Mouse (Mus musculus) right cerebral cortex, postnatal 25 days (tissue): ENCODE measurements around the gene Dtnb.
A peak's percentile ranks its signal among the peaks of the same experiment; 100 is the strongest.

Source experiments
- DNase-seq: peaks from one replicate; pipeline ENCODE4 v3.0.0; 2022

The Dtnb gene

GRCm38 (mm10) chr12:3572581-3573397 lies 608 bp downstream of the Dtnb start:
- DNase-seq: peak; percentile 67

- no peak for DNase-seq
Measured at GRCm38 (mm10) chr12:3573410-3573809, 1.2 kb downstream of the Dtnb start.

DNA sequence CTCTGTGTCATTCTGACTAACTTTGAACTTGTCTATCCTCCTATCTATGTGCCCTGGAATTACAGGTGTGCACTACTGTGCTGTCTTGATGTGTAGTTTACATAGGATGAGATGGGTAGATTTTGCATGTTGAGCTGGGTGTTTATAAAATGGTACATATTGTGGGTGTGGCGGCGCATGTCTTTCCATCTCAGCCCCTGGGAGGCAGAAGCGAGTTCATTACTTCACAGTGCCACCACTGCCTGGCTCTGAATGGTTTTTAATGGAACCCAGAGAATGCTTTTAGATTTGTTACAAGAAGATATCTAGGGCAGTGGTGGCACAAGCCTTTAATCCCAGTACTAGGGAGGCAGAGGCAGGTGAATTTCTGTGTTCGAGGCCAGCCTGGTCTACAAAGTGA lies 2.5 kb downstream of the Dtnb start:
- DNase-seq: no peak

- DNase-seq: no peak
Measured at GRCm38 (mm10) chr12:3579958-3580530, 7.9 kb downstream of the Dtnb start.

- no peak for DNase-seq
Measured at GRCm38 (mm10) chr12:3582604-3583003, 10.4 kb downstream of the Dtnb start.

GRCm38 (mm10) chr12:3585525-3585924 lies 13.3 kb downstream of the Dtnb start:
- no peak for DNase-seq

GRCm38 (mm10) chr12:3587010-3587409 lies 14.8 kb downstream of the Dtnb start:
- DNase-seq: no peak

DNA sequence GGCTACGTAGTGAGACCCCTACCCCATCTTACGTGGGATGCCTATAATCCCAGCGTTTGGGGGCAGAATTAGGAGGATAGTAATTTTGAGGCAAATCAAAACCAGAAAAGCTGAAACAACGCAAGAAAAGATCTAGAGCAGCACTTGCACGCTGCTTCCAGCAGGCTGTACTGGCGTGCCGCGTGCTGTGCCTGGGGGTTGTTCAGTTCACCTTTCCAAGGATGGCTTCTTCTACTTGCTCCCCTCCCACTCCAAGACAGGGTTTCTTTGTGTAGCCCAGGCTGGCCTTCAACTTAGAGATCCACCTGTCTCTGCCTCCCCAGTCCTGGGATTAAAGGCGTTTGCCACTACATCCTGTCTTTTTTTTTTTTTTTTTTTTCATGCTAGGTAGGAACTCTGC lies 17.9 kb downstream of the Dtnb start:
- no peak for DNase-seq

GRCm38 (mm10) chr12:3591595-3591994 lies 19.4 kb downstream of the Dtnb start:
- DNase-seq: no peak

GRCm38 (mm10) chr12:3602786-3603185 lies 30.6 kb downstream of the Dtnb start:
- DNase-seq: no peak

GRCm38 (mm10) chr12:3606202-3606601 lies 34.0 kb downstream of the Dtnb start:
- no peak for DNase-seq

DNA sequence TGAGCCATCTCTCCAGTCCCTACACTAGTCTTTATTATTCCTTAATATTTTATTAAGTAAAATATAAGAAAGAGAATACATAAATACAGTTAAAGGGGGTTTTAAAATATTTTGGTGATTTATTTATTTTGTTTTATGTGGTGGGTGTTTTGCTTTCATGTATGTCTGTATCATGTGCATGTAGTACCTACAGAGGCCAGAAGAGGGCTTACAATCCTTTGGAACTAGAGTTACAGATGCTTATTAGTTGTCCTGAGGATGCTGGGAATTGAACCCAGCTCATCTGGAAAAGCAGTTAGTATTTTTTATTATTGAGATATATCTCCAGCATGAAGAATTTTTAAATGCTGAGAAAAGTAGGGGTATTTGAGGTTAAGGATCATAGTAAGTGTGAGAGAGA lies 37.6 kb downstream of the Dtnb start:
- DNase-seq: no peak

DNA sequence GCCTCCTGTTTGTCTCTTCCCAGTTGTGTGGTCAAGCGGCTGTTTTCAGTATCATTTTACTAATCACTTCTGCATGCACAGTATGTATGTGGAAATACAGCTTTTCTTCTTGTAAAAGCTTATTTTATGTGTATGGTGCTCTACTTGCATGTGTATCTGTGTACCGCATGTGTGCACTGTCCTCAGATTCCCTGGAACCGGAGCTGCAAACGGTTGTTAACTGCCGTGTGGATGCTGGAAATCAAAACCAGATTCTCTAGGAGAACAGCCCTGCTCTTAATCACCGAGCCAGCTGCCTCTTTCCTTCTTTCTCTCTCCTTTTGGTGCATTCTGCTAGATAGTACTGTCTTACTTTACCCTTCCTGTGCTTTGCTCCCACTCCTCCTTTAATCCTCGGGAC lies 39.7 kb downstream of the Dtnb start:
- DNase-seq: no peak

GRCm38 (mm10) chr12:3615041-3615440 lies 42.9 kb downstream of the Dtnb start:
- no peak for DNase-seq

GRCm38 (mm10) chr12:3618144-3619020 lies 46.2 kb downstream of the Dtnb start:
- DNase-seq: no peak

GRCm38 (mm10) chr12:3619021-3619367 lies 46.8 kb downstream of the Dtnb start:
- no peak for DNase-seq

DNA sequence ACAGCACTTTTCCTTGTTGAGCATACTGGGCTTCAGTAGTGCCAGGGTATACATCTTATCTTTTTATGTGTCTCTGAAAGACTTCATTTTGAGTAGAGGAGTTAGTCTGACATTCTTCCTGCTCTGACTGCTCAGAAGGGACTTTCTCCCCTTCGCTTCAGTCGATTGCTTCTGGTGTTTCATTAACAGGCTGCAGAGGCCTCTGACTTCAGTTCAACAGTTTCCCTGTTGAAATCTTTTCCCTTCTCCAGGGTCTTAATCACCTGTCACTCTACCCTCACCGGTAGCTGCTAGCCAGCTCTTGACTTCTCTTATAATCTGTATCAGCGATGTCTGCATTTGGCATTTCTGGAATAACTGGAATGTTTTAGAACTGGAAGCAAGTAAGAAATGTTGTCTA lies 54.7 kb downstream of the Dtnb start:
- no peak for DNase-seq

DNA sequence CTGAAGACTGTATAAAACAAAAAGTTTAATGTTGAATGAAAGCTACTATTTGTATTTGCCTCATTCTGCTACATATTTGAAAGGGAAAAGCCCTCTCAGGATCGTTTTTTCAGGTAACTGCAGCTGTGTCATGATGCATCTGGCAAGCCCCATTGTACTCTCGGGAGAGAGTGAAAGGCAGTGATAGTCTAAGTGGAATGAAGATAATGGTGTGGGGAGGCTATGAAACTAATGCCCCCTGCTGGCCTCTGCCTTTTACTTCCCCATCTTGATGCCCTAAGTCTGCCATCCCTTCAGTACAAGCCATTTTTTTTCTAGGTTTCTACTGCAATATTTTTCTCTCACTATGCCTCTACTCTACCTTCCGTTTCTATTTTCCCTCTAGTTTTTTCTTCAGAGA lies 69.8 kb downstream of the Dtnb start:
- no peak for DNase-seq

DNA sequence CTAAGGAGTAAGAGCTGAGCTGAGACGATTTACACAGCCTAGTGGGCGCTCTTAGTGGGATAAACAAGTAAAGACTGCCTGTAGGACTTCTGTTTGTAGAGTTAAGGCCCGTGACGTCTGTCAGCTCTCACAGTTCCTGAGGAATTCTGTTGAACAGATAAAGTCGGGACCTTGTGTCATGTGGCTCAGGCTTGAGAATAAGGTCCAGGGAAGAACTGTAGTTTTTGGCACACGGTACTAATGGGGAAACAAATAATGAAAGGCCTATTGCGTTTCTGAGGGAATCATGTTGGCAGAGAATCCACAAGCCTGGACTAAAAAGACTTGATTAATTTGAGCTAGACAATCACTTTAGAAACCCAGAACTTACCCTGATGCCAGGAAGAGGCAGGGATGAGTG lies 84.6 kb downstream of the Dtnb start:
- DNase-seq: no peak

GRCm38 (mm10) chr12:3657234-3657633 lies 85.1 kb downstream of the Dtnb start:
- DNase-seq: no peak

DNA sequence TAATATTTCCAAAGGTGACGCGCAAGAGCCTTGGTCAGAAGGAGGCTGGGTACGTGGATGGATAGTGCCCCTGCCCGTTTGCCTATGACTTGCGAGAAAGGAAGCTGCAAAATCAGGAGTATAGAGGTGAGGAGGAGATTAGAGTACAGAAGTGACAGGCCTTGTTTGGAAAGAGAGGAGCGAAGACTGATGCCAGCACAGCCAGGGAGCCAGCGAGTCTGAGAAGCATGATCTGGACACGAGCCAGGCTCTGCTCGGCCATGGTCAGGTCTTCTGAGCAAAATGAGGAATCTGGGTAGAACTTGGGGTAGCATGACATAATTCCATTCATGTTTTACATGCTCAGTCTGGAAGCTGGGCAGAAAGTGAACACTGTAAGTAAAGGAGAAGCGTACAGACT lies 85.6 kb downstream of the Dtnb start:
- DNase-seq: no peak

DNA sequence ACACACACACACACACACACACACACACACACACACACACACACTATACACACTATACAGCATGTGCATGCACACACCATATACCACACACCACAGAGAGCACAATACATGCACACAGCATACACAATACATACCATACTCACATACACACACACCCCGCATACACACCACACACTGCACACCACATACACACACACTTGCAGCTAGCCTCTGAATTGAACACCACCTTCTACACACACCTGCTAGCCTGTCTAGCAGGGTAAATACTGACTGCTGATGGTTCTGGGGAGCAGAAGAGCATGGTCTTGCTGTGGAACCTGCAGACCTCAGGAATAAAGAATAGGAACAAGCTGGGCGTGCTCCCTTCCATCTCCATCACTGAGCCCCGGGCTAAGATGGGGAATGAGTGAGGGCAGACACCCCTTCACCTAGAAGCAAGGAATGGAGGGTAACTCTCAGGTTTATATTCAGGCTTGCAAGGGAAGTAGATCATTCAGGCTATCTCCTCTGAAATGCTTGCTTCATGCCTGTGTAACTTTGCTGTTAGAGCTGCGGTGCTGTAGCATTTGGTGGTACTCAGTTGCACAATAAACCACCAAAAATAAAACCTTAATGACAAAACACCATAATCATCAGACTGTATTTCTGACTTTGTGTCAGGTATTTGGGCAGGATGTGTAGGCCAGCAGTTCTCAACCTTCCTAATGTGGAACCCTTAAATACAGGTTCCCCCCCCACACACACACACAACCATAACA lies 87.6 kb downstream of the Dtnb start:
- no peak for DNase-seq

GRCm38 (mm10) chr12:3660985-3661635 lies 88.9 kb downstream of the Dtnb start:
- DNase-seq: no peak
